Mouse (Mus musculus) adrenal gland (tissue): Measurements from ENCODE around the gene Dlst.

ENCODE experiments used
- intact Hi-C: fragments of 180-260 bp; cut with DNase I; formaldehyde crosslinking; loops from one replicate; pipeline ENCODE4 v1.15.1; 2025

The Dlst gene

DNA sequence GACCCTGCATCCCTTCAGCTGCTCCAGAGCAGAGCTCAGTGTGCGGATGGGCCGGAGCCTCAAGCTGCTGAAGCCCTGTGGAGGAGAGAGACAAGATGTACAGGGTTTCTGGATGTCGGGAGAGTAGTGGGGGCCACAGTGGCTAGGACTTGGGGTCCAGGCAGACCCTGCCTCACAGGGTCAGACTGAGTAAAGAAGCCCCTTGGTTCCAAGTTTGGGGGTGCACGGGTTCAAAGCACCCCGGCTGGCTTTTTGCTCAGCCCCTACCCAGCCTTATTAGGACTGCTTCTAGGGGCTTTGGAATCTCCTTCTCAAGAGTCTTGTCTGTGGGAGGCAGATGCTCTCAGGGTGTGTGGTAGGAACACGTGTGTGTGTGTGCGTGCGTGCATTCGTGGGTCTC lies 36.2 kb downstream of the Dlst start:
- intact Hi-C loops, result no loop called here

DNA sequence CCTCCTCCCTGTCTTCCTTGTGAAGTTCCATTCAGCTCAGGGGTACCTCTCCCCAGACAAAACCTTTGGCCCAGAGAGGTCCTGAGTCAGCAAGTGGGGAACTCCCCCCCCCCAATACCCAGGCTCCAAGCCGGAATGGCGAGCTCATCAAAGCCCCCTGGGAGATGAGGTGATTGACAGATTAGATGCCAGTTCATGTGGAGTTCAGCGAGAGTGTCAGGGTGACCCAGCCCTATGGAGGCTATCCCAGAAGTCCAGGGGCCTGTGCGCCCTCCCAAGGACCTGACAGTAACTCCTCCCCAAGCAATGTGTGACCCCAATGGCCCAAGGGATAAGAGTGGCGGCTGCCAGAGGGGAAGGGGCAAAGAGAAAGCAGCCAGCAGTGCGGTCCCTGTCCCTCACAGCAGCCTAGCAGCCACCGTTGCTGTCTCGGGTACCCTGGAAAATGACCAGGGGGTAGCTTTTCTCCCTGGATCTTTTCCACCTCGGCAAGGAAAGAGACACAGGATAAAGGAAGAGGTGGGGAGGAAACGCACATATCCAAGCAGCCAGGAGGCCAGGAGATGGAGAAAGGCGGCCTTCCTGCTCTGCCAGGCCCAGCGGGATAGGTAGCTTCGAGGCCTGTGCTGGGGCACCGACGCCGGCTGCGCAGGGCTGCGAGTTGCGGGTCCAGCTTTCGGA lies 39.8 kb downstream of the Dlst start:
- intact Hi-C loops, result no loop called here

DNA sequence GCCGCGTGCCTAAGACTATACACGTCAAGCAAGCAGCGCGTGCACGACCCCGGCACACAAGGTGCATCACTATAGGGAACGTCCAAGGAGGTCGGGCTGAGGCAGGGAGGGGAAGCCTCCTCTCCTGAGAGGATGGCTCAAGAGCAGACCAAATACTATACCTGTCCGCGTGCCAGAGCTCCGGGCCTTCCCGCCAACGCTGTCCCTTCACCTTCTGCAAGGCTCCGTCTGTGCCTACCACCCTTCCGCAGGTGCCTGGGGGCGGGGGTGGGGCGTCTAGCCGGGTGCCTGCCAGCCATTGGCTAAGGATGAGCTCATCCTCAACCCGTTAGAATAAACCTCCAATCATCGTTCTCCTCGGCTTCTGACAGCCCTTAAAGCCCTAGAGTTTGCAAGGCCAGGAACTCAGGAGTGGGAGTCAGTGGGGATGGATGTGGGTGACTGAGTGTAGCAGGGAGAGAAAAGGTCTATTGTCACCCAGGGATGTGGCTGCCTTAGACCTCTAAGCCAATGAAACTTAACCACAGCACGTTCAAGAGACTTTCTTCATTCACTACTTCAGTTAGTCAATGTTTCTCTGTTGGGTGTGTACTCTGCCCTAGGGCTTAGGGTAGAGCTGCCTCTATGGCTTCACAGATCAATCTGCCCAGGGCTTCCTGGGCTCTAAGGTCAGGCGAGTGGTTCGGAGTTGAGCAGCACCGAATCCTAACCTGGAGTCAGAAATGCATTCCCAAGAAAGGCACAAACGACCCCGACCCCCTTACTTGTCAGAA lies 40.6 kb downstream of the Dlst start, which contains the start of gene Rps6kl1:
TSS of gene Rps6kl1 (minus strand) at position 263 of the 773 bp plus-strand sequence.
- intact Hi-C loops, result no loop called here

DNA sequence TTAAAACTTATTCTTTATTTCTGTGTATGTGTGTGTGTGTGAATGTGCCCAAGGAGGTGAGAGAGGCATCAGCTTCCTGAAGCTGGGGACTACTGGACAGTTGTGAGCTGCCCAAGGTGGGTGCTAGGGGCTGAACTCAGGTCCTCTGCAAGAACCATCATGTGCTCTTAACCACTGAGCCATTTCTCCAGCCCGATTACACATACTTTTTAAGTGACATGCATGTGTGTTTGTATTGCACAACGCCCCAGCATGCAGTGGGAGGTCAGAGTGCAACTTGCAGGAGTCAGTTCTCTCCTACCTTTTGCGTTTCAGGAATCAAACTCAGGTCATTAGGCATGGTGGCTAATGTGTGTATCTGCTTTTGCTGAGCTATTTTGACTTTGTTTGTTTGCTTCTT lies 42.4 kb downstream of the Dlst start:
- intact Hi-C loops, result no loop called here

DNA sequence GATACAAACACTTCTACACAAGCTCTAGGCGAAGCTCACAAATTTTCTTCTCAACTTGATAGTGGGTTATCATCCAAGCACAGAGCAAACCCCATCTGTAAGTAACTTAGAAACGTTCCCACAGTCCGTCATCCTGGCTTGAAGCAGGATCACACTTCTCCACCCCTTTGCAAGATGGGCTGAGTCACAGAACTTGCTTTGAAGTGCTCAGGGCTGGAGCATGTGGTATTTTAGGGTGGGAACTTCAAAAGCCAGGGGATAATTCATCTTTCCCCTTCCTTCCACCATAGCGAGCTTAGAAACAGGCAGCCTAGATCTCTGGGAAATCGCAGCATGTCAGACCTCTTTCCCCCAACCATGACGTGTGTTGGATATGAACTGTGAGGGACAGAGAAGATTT lies 45.7 kb downstream of the Dlst start:
- intact Hi-C loops, result no loop called here

DNA sequence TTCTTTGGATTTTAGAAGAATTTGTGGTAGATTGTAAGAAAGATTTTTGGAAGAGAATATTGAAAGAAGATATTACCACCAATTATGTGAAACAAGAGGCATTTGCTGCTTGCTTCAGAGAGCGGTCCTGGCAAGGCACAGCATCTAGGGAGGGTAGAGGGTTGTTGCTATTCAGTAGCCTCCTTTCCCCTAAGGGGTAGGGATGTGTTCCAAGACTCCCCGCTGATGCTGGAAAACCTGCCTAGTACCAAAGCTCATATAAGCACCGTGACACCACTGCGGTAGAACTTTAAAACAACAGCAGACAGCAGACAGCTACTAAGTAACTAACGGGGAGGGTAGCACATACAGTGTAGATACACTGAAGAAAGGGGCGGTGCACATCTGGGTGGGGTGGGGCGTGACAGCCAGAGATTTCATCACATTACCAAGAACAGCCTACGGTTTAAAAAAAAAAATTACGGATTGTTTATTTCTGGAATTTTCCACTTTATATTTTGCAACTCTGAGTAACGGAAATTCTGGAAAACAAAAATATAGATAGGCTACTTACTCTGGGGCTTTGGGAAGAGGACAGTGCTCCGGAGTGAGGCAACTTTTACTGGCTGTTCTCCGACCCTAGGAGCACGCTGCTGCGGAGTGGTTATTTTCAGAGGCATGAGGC lies 47.3 kb downstream of the Dlst start:
- intact Hi-C loops, result no loop called here

DNA sequence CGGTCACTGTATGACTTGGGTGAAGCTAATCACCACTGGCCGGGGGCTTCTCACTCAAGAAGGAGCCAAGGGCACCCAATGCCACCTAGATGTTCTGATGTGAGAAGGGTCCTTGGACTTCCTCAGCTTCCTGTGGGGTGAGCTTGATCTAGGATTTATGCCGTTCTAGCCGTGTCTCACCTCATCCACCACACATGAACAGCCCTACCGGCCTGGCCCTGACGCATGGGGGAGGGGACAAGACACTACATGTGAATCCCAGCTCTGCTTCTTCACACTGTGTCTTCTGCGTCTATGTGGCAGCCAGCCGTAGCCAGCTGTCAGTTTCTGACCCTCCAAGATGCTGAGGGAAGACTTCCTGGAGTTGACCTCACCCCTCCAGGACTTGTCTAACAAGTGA lies 48.2 kb downstream of the Dlst start:
- intact Hi-C loops, result no loop called here

DNA sequence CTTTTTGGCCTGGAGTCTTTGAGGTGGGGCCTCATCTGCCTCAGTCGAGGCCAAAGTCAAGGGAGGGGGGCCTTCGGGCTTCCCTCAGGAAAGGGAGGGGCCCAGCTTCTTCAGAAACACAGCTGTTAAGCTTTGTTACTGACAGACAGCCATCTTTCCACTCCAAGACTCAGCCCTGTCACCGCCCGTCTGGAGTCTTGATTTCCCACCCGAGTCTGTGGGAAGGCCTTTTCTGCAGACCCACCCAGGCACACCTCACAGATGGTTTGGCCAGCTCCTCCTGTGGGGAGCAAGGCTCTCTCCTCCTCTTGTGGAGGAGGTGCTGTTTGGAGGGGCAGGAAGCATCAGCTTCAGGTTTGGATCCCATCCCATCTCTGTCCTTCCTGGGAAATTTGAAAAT lies 49.0 kb downstream of the Dlst start:
- intact Hi-C loops, result no loop called here

DNA sequence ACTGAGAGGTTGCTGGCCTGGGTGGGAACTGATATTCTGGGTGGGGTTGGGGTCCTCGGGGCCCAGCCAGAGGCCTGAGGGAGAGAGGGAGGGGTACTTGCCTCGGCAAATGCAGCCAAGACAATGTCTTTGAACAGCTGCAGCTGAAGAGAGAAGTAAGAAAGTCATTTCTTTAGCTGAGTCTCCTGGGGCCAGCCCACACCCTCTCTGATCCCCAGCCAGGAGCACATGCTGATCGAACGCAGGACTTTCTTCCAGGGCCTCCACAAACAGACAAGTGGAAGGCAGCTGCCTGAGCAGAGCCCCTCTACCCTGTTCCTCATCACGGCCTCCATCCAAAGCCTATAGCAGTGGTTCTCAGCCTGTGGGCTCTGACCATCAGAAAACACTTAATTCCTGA lies 54.4 kb downstream of the Dlst start:
- intact Hi-C loops, result loop anchor here (5.0 kb wide), 1 partner anchor 142 kb away; no protein-coding TSS in a partner anchor

DNA sequence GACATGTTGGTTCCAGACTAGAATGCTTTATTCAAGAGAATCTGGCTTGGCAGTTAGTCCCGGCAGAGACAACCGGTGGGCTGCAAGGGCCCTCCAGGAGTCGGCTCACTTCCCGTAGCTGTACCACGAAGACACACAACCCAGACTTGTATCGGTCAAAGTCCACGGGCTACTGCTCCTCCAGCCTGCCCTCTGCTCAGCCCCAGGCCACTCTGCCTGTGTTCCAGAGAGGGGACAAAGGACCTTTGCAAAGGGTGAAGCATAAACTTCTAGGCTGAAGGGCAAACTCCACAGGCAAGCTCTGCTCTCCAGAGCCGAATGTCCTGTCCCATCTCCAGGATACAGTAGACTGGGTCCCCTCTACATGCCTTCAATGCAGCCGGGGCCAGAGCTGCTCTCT lies 56.0 kb downstream of the Dlst start:
- intact Hi-C loops, result loop anchor here (5.0 kb wide), 1 partner anchor 141 kb away; no protein-coding TSS in a partner anchor

DNA sequence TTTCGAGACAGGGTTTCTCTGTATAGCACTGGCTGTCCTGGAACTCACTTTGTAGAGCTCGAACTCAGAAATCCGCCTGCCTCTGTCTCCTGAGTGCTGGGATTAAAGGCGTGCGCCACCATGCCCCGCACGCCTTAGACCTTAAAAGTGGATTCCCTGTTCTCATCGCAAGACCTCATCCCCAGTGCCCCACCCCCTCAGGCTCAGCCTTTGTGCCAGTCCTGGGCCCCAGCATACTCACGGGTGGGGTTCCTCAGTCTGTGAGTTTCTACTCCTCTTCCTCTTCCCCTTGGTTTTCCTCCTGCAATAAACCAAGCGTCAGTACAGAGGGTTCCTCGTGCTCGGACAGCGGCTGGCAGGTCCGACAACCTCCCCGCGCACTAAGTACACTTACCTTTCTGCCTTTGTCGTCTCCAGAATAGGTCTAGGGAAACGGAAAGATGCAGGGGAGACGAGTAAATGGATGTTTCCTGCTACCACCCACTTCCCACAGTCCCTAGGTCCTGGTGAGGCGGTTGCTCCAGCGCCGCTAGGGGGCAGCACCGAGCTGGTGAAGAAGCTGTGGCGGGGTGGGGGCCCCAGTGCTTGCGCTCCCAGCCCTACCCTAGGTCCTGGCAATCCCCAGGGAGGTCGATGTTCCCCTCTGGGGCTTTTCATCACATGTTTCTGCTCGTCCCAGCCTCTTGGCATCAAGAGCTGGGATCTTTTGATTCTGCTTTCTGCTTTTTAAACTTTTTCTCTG lies 58.7 kb downstream of the Dlst start:
- intact Hi-C loops, result loop anchor here (5.0 kb wide), 1 partner anchor 138 kb away; no protein-coding TSS in a partner anchor

DNA sequence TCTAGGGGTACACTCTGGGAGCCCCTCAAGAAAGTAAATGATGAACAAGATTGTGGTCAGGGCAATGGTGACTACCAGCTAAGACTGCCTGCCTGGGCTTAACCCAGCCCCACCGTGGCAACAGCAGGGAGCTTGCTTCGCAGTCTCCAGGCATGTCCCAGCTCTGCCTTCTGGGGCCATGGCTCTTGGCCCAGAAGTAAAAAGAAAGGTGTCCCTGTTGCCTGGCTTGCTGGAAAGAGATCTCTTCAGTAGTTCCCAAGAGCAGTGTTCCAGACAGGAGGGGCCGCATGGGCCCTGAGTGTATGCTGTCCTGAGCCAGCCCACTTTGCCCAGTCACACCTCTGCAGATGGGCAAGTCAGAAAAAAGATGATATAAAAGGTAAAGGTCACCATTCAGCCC lies 59.2 kb downstream of the Dlst start:
- intact Hi-C loops, result loop anchor here (5.0 kb wide), 1 partner anchor 137 kb away; no protein-coding TSS in a partner anchor

DNA sequence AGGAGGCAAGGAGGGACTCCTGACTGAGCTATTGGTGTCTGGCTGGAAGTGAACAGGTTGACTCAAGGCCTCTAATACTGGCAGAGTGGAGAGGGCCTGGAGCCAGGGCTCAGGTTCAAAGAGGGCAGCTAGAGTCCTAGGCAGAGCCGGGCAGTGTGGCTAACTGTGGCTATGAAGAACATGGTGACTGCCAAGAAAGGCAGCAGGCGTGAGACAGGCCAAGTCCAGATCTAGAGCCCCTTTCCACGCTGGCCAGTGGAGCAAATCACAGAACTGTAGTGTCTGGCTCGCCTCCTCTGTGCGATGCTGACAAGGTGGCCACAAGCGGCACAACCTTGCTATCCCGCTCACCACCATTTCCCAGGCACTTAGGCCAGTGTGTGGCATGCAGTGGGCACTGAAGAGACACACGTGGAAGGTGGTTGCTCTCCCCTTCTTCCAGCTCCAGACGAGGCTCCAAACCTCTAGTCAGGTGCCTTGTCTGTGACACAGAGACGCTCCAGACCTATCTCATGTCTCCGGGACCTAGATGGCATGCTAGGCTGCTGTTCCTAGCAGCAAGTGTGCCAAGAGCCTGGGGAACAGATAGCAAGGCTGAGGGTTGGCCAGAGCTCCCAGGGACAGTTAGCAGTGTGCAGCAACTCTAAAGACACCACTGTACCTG lies 59.8 kb downstream of the Dlst start:
- intact Hi-C loops, result no loop called here

DNA sequence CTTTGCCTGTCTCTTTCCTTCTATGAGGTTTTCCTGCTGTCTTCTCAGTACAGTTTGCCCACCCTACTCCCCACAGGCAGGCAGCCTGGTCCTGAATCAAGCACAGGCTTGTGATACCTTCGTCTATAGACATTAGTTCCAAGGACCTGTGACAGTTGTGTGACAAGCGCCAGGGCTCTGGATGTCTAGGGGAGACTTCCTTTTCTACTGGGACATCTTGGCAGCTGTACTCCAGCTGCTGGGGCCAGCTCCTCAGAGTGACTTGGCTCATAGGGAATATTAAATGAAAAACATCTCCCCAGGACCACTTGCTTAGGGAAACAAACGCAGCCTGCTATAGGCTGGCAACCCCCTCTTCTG lies 60.3 kb downstream of the Dlst start:
- intact Hi-C loops, result no loop called here

DNA sequence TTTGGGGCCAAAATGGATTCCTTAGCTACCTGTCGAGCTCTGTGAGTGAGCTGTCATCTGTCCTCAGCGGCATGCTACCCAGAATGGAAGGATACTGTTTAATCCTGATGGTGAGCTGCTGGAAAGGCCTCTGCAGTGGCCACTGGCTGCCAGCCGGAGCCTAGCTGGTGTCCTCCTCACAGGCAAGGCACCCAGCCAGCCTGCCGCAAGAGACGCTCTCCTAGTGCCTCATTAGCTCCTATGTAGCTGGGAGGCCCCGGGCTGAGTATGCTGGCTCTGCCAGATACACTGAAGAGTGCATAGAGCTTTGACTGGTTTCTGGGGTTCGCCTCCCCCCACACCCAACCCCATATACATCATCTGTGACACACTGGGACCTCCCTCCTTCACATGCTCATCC lies 63.4 kb downstream of the Dlst start:
- intact Hi-C loops, result no loop called here

DNA sequence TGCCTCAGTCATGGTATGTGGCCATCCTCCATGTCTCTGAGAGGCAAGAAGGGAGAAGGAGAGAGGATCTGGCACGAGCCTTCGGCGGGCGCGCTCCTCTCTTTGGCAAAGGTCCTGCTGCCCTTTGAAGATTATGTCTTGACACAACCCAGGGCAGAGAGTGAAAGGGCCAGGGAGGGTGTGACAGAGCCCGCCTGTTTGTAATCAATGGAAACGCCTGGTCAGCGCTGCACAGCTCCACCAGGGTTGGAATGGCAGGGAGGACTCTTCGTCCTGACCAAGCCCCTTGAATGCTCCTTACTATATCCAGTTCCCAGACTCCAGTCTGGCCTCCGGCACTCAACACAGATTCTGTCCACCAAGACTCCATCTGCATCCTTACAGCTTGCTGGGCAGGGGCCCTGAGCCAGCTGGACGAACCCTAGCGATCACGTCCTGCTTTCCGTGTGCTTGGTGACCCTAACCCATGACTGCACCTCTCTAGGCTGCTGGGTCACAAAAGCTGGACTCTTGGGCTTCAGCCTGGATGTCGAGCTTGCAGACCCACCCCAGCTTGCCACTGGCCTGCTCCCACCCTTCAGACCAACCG lies 64.5 kb downstream of the Dlst start:
- intact Hi-C loops, result no loop called here

DNA sequence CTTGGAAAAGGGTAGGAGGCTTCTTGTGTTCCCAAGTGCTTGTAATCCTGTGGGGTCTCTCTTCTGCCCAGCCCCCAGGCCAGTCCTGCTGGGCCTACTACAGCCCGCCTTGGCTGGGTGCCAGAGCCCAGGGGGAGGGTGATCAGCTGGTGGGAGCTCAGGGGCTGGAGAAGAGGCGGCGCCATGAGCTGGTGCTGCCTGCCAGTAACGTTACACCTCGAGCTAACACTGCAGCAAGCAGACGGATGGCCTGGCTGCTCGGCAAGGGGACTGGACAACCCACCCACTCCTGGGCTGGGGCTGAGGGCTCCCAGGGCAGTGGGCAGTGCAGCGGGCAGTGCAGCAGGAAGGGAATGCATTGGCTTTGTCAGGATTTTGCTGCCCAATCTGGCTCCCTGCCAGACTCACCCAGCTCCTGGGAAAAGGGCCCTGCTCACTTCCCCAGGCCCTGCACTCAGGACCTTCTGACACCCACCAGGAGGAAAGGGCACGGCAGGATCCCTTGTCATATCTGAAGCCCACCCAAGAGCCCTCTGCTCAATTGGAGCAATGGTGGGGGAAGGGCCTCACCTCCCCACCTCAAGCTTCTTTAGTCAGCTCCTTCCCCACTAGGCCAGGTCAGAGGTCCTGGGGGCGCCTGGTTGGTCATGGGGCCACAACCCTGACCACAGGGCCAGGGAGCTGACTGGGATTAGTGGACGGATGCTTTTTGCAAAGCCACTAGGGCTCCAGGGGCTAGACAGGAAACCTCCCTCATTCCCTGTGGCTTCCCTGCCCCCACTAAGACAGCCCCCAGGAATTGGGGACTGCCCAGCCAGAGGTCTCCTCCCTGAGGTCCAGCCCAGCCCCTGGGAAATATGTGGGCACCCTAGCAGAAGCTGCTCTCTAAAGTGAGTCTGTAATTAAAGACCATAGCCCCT lies 65.6 kb downstream of the Dlst start:
- intact Hi-C loops, result no loop called here

DNA sequence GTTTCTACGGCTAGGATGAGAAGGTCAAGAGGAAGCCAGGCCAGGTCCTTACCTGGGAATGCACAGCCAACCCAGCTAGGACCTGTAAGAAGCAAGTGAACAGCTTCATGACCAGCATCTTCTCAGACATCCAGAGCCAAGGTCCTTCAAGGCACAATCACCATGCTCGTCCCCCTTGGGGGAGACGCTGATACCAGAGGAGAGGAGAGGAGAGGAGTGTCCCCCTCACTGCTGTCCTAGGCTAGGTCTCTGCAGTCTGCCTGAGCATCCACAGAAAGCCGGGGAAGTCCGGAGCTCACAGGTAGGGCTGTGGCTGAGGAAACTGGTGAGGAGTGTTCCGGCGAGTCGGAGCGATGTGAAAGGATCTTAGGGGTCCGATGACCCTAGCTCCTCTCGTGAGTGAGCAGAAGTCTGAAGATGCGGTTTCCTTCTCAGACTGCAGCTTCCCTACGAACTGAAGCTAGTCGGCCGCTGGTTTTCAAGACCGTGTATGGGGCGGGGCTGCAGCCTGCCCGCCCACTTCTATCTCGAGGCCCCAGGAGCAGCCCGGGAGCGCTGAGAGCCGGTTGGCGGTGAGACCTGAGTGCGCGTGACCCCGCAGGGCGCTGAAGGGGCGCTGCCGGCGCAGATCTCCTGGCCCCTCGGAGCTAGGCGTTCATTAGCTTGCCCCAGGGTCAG lies 66.4 kb downstream of the Dlst start:
- intact Hi-C loops, result no loop called here

DNA sequence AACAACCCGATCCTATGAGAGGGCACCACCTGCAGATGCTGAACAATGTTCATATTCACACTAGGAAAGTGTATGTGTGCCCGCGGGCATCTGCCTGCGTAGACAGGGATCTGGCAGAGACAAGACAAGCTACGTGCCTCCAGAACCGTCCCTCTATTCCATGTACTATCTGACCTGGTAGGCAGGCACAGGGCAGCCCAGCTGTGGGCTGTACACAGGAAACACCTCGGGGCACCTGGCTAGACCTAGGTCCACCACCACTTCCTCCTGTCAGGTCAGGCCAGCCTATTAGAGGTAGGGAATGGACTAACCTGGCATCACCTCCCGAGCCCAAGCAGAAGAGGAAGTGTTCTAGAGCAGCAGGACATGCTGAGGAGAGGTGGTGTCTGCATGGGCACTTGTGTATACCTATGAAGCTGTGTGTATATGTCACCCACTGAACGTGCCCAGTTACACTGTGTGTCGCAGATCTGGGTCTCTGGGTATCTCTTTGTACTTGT lies 67.2 kb downstream of the Dlst start, which contains the start of gene Pgf:
TSS of gene Pgf (minus strand) at position 51 of the 500 bp plus-strand sequence.
- intact Hi-C loops, result no loop called here
